Mouse (Mus musculus): Measurements from ENCODE around the gene Serpinh1. TPM values are rescaled to one million over a fixed set of nuclear protein-coding genes. Genes with fewer than 3 reads are reported as not detected.

Serpinh1 gene
- total RNA-seq, 4 experiments from 2014 or later = 16.8 to 24.1 (median 21.3) TPM

GRCm38 (mm10) chr7:99328847-99329246, 24.2 kb downstream of the Serpinh1 start:
- DNase-seq (ENCODE audit: low spot score in 2 of 2) = no peak

GRCm38 (mm10) chr7:99326128-99326527, 26.9 kb downstream of the Serpinh1 start:
- DNase-seq (ENCODE audit: low spot score in 2 of 2) = no peak

- DNase-seq (ENCODE audit: low spot score in 2 of 2) = no peak
Measured at GRCm38 (mm10) chr7:99324810-99325209, 28.2 kb downstream of the Serpinh1 start.

- DNase-seq (ENCODE audit: low spot score in 2 of 2) = no peak
Measured at GRCm38 (mm10) chr7:99323321-99323700, 29.7 kb downstream of the Serpinh1 start.

- no peak for DNase-seq (ENCODE audit: low spot score in 2 of 2)
Measured at GRCm38 (mm10) chr7:99322691-99323320, 30.2 kb downstream of the Serpinh1 start.

- no peak for DNase-seq (ENCODE audit: low spot score in 2 of 2)
Measured at GRCm38 (mm10) chr7:99320524-99320923, 32.5 kb downstream of the Serpinh1 start.

GRCm38 (mm10) chr7:99317475-99317874, 35.6 kb downstream of the Serpinh1 start:
- DNase-seq (ENCODE audit: low spot score in 2 of 2) = no peak

GRCm38 (mm10) chr7:99316207-99316606, 36.8 kb downstream of the Serpinh1 start:
- no peak for DNase-seq (ENCODE audit: low spot score in 2 of 2)

GRCm38 (mm10) chr7:99314565-99314964, 38.5 kb downstream of the Serpinh1 start:
- DNase-seq (ENCODE audit: low spot score in 2 of 2) = no peak

GRCm38 (mm10) chr7:99313253-99313652, 39.8 kb downstream of the Serpinh1 start:
- DNase-seq (ENCODE audit: low spot score in 2 of 2) = no peak

- no peak for DNase-seq (ENCODE audit: low spot score in 2 of 2)
Measured at GRCm38 (mm10) chr7:99312671-99313143, 40.3 kb downstream of the Serpinh1 start.

GRCm38 (mm10) chr7:99312058-99312457, 41.0 kb downstream of the Serpinh1 start:
- no peak for DNase-seq (ENCODE audit: low spot score in 2 of 2)

GRCm38 (mm10) chr7:99311433-99311832, 41.6 kb downstream of the Serpinh1 start:
- DNase-seq (ENCODE audit: low spot score in 2 of 2) = no peak

GRCm38 (mm10) chr7:99306640-99307039, 46.4 kb downstream of the Serpinh1 start:
- DNase-seq (ENCODE audit: low spot score in 2 of 2) = no peak

- DNase-seq (ENCODE audit: low spot score in 2 of 2) = no peak
Measured at GRCm38 (mm10) chr7:99305688-99306087, 47.4 kb downstream of the Serpinh1 start.

- DNase-seq (ENCODE audit: low spot score in 2 of 2) = peak; percentile 43 to 66
Measured at GRCm38 (mm10) chr7:99304949-99305372, 48.1 kb downstream of the Serpinh1 start.

GRCm38 (mm10) chr7:99304029-99304428, 49.0 kb downstream of the Serpinh1 start:
- DNase-seq (ENCODE audit: low spot score in 2 of 2) = no peak

- no peak for DNase-seq (ENCODE audit: low spot score in 2 of 2)
Measured at GRCm38 (mm10) chr7:99300650-99301175, 52.3 kb downstream of the Serpinh1 start.

Other genes starting within 250 kb of the Serpinh1 start
- gene Uvrag, start 212.1 kb downstream of the Serpinh1 start, total RNA-seq (2022) = 10 to 100 TPM; 41.6 to 54.7 (median 52.8) TPM
- gene Dgat2, start 170.5 kb downstream of the Serpinh1 start, total RNA-seq (2022) = 10 to 100 TPM; 80.9 to 89.3 (median 85.5) TPM
- gene Mogat2, start 114.6 kb downstream of the Serpinh1 start, total RNA-seq (2022) = not detected
- gene Map6, start 85.8 kb downstream of the Serpinh1 start, total RNA-seq (2022) = 100 to 1,000 TPM; 101 to 108 (median 106) TPM
- 10 to 100 TPM; 17.4 to 32.6 (median 21.4) TPM for gene Gdpd5, start 28.2 kb upstream of the Serpinh1 start, total RNA-seq (2022)
- 1 to 10 TPM; 1.2 to 4.2 (median 2.5) TPM for gene Klhl35, start 112.8 kb upstream of the Serpinh1 start, total RNA-seq (2022)
- 100 to 1,000 TPM; 222 to 342 (median 280) TPM for gene Rps3, start 130.5 kb upstream of the Serpinh1 start, total RNA-seq (2022)
- 100 to 1,000 TPM; 138 to 175 (median 160) TPM for gene Arrb1, start 182.2 kb upstream of the Serpinh1 start, total RNA-seq (2022)

Data from layer of hippocampus, adult 8-10 months (tissue).